Mouse (Mus musculus): ENCODE measurements around the gene Myo5a. TPM values are rescaled to one million over a fixed set of nuclear protein-coding genes. Genes with fewer than 3 reads are reported as not detected.

Gene Myo5a
- polyA plus RNA-seq, 1 experiment from 2014 or later, result 4.9 TPM

DNA sequence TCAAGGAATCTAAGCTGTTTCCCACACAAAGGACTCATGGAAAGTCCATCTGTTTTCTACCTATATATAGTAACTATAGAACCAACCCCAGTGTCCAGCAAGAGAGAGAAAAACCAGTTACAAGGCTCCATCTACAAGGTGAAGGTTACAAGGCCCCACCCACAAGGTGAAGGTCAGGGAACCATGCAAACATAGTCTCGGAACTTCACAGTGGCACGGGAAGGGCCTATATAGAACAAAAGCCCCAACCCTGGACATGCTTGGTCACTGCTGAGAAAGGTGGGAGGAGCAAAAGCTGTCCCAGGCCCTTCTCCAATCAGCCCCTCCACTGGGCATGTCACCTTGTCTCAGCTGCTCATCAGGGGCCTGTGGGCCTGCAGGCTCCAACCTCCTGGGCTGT, 164.9 kb downstream of the Myo5a start:
- Histone ChIP-seq H3K27me3 (replicated peaks; ENCODE audit: control insufficient read depth, insufficient read depth, low read length) (0 out of 2 replicates have a peak, but pooled peaks cover 5% of the 10 kb centered on the region), H3K27ac (ENCODE audit: low read length) (no peak overlapping the region), H3K36me3 (ENCODE audit: control insufficient read depth, insufficient read depth, low read length) (no peaks in the 10 kb centered on the region), H3K9ac (ENCODE audit: low read depth, low read length) (no peak overlapping the region), H3K4me1 (ENCODE audit: control insufficient read depth, insufficient read depth, low read length) (0 out of 2 replicates have a peak, but pooled peaks cover 5% of the 10 kb centered on the region), H3K9me3 (ENCODE audit: control insufficient read depth, low read length) (no peaks in the 10 kb centered on the region), H3K4me3 (ENCODE audit: low read length) (no peak overlapping the region), H3K4me2 (ENCODE audit: low read depth, low read length) (no peak overlapping the region)
- 64% methylated on average over 2 of the region's 2 CpGs for WGBS
- no peak for ATAC-seq

DNA sequence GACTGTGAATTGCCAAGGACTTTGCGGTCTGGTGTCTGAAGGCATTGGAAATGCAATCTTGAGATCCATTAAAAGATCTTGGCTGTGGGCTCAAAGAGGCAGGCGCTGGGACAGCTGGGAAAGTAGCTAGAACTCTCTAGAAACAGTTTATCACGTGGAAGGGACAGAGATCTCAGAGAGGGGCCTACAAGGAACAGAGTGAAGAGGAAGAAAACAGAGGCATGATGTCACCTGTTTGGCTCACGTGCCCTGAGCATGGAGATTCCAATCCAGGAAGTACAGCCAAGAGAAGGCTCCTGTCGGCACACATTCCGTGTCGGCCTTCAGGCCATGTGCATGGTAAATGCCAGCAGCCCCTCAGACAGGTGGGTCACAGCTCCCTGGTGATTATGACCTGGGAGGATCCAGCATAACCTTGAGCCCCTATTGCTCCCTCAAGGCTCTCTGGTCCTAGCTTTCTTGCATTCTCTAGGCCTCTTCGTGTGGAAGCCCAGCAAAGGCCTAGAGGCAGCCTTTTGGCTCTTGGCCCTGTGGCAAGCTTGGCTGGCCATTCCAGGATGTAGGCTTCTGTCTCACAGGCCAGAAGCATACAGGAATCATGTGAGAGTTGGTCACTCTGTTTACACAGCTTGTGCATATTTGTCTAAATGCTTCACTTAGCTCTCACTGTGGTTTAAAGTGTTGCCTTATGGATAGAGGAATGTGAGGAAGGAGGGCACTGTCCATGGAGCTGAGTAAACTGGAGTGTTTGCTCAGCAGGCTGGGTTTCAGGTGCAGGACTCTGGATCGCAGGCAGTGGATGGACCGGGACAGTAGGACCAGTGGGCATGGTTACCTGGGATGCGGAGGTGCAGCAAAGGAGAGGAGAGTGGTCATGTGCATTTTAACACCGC, 165.8 kb downstream of the Myo5a start:
- ATAC-seq, result peak; percentile 29
- 69% methylated on average over 12 of the region's 12 CpGs for whole genome bisulfite sequencing
- Histone ChIP-seq H3K4me1 (ENCODE audit: control insufficient read depth, insufficient read depth, low read length) (0 out of 2 replicates have a peak, but pooled peaks cover 5% of the 10 kb centered on the region), H3K9ac (ENCODE audit: low read depth, low read length) (no peak overlapping the region), H3K36me3 (ENCODE audit: control insufficient read depth, insufficient read depth, low read length) (no peaks in the 10 kb centered on the region), H3K27ac (ENCODE audit: low read length) (peak overlapping the region; percentile 25; the same call in 1 of the 2 replicates), H3K9me3 (ENCODE audit: control insufficient read depth, low read length) (no peaks in the 10 kb centered on the region), H3K4me3 (ENCODE audit: low read length) (no peak overlapping the region), H3K4me2 (ENCODE audit: low read depth, low read length) (no peak overlapping the region), H3K27me3 (replicated peaks; ENCODE audit: control insufficient read depth, insufficient read depth, low read length) (0 out of 2 replicates have a peak, but pooled peaks cover 3% of the 10 kb centered on the region)

DNA sequence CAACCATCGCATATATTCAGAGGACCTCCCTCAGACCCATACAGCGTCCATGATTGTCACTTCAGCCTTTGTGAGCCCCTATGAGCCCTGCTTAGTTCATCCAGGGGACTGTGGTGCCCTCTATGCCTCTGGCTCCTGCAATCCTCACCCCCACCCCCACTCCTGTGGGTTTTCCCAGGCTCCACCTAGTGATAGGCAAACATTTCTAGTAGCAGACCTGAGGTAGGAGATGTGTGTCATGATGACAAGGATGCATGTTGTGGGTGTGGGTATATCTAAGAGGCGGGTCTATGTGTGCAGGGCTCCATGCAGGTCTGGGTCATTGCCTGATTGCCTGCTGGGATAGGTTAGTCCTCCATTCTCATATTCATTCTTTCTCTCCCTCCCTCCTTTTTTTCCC, 167.4 kb downstream of the Myo5a start:
- WGBS, result 85% methylated on average over 3 of the region's 3 CpGs
- Histone ChIP-seq H3K4me1 (ENCODE audit: control insufficient read depth, insufficient read depth, low read length) (0 out of 2 replicates have a peak, but pooled peaks cover 5% of the 10 kb centered on the region), H3K27me3 (replicated peaks; ENCODE audit: control insufficient read depth, insufficient read depth, low read length) (0 out of 2 replicates have a peak, but pooled peaks cover 2% of the 10 kb centered on the region), H3K27ac (ENCODE audit: low read length) (no peak overlapping the region), H3K9me3 (ENCODE audit: control insufficient read depth, low read length) (no peaks in the 10 kb centered on the region), H3K9ac (ENCODE audit: low read depth, low read length) (no peak overlapping the region), H3K4me3 (ENCODE audit: low read length) (no peak overlapping the region), H3K36me3 (ENCODE audit: control insufficient read depth, insufficient read depth, low read length) (peaks cover 2% of the 10 kb centered on the region; the same call in 1 of the 2 replicates), H3K4me2 (ENCODE audit: low read depth, low read length) (no peak overlapping the region)
- no peak for ATAC-seq

DNA sequence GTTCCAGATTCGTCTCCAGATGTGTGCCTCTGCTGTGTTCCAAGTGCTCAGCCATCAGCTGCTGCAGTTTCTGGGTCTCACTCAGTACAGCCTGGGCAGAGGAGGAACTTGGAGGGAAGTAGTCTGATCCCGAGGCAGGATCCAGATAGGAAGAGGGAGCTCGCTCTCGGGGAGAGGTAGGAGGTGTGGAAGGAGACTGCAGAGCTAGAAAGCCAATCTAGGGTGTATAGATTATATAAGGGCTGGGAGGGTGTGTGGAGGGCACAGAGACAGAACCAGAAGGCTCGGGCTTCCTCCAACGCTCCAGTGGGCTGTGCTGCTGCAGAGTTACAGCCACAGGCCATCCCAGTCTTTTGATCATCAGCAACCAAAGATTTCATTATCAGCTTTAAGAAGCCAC, 172.2 kb downstream of the Myo5a start:
- no peak overlapping the region for H3K4me3 ChIP-seq (ENCODE audit: low read length)
- H3K4me1 ChIP-seq (ENCODE audit: control insufficient read depth, insufficient read depth, low read length), result no peaks in the 10 kb centered on the region
- H3K9ac ChIP-seq (ENCODE audit: low read depth, low read length), result no peak overlapping the region
- H3K36me3 ChIP-seq (ENCODE audit: control insufficient read depth, insufficient read depth, low read length), result peaks cover 4% of the 10 kb centered on the region
- no peaks in the 10 kb centered on the region for H3K27me3 ChIP-seq (replicated peaks; ENCODE audit: control insufficient read depth, insufficient read depth, low read length)
- no peaks in the 10 kb centered on the region for H3K9me3 ChIP-seq (ENCODE audit: control insufficient read depth, low read length)
- 82% methylated on average over 6 of the region's 6 CpGs for WGBS
- no peak for ATAC-seq
- no peak overlapping the region for H3K27ac ChIP-seq (ENCODE audit: low read length)
- H3K4me2 ChIP-seq (ENCODE audit: low read depth, low read length), result no peak overlapping the region

DNA sequence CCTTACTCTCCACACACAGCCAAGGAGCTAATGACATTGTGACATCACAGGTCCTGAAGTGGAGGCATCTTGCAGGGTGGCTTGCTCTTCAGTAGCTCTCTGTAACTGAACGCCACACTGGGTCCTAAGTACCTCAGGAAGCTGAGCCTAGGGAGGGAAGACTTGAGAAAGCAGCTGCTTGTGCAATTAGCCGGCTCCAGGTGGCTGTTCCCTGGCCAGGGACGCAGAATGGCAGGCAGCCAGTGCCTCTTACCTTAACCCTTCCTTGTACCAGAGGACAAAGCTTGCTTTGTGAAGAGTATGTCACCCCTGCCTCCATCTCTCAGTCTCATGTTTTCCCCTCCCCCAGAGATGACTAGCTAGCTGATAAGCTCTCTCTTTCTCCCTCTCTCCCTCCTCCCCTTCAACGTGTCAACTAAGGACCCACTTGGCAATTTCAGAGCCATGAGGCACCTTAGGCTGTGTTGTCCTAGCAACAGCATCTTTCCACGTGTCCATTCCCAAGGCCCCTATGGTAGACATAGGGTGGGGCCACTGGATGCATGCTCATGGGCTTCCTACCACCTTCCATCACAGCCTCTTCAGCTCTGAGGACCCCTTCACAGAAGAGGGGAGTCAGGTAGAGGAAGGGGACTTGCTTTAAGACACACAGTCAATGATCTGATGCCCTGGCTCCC, 173.1 kb downstream of the Myo5a start:
- peak; percentile 72 for ATAC-seq
- Histone ChIP-seq H3K36me3 (ENCODE audit: control insufficient read depth, insufficient read depth, low read length) (peaks cover 4% of the 10 kb centered on the region), H3K4me1 (ENCODE audit: control insufficient read depth, insufficient read depth, low read length) (no peaks in the 10 kb centered on the region), H3K27me3 (replicated peaks; ENCODE audit: control insufficient read depth, insufficient read depth, low read length) (no peaks in the 10 kb centered on the region), H3K27ac (ENCODE audit: low read length) (no peak overlapping the region), H3K9me3 (ENCODE audit: control insufficient read depth, low read length) (no peaks in the 10 kb centered on the region), H3K4me3 (ENCODE audit: low read length) (no peak overlapping the region), H3K4me2 (ENCODE audit: low read depth, low read length) (no peak overlapping the region), H3K9ac (ENCODE audit: low read depth, low read length) (no peak overlapping the region)
- 17% methylated on average over 5 of the region's 5 CpGs for WGBS

DNA sequence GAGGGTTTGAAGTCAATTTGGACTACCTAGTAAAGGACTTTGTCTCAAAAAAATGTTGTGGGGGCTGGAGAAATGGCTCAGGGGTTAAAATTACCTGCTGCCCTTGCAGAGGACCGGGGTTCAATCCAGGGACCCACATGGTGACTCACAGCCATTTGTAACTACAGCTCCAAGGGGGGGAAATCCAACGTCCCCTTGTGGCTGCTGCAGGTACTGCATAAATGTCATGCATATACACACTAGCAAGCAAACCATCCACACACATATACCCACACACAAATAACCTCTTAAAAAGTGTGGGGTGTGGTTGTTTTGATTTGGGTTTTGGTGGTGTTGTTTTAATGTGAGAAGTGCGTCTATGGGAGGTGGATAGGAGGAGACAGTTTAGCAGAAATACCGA, 173.7 kb downstream of the Myo5a start:
- 68% methylated on average over 4 of the region's 4 CpGs for WGBS
- H3K36me3 ChIP-seq (ENCODE audit: control insufficient read depth, insufficient read depth, low read length), result peaks cover 4% of the 10 kb centered on the region
- H3K4me1 ChIP-seq (ENCODE audit: control insufficient read depth, insufficient read depth, low read length), result no peaks in the 10 kb centered on the region
- no peak overlapping the region for H3K9ac ChIP-seq (ENCODE audit: low read depth, low read length)
- H3K9me3 ChIP-seq (ENCODE audit: control insufficient read depth, low read length), result no peaks in the 10 kb centered on the region
- no peak for ATAC-seq
- H3K27me3 ChIP-seq (replicated peaks; ENCODE audit: control insufficient read depth, insufficient read depth, low read length), result no peaks in the 10 kb centered on the region
- H3K4me3 ChIP-seq (ENCODE audit: low read length), result no peak overlapping the region
- no peak overlapping the region for H3K4me2 ChIP-seq (ENCODE audit: low read depth, low read length)
- no peak overlapping the region for H3K27ac ChIP-seq (ENCODE audit: low read length)

DNA sequence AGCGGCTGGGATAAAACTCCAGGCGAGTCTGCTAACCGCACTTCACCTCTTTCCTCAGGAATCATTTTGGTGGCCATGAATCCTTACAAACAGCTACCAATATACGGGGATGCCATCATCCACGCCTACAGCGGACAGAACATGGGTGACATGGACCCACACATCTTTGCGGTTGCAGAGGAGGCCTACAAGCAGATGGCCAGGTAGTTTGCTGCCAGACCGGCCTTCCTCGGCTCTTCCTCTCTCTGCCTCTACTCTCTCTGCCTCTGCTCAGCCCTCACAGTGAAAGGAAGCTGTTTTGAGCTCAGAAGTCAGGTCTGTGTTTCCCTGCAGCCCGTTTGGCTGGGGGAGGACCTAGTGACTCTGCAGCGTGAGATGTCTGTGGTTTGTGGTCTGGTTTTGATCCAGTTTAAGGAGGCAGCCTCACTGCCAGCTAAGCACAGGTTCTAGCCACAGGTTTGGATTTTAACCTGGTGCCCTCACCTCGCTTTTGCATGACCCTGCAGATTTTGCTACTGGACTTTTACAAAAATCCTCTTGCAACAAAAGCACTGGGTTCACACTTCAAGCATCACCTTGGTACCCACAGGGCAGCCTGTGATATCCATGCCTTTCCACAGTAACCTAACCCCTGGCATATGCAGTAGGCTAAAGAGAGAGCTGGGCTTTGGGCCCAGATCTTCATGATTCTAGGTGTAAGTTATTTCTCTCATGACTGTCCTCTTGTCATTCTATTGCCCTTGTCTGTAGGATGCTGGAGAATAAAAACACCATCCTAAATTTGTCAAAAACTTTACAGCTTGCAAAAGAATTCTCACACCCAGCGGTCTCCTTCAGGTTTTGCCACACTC, 175.5 kb downstream of the Myo5a start:
- no peak overlapping the region for H3K27ac ChIP-seq (ENCODE audit: low read length)
- no peak overlapping the region for H3K4me2 ChIP-seq (ENCODE audit: low read depth, low read length)

DNA sequence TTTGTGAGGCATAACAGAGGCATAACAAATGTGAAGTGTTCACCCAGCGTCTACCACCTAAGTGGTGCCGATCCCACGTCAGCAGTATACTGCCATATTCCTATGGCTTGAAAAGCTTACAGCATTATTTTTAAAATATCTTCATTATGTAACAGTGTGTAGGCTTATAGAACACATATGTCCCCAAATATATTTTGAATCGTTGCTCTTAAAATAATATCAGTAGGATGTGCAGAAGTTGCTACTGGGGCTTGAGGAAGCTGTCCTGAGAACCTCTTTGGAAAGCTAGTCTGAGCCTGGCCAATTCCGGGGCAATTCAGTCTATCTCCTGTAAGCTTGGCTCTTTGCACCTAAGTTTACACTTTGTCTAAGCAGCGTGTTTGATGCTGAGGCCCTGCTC, 177.1 kb downstream of the Myo5a start:
- Histone ChIP-seq H3K9ac (ENCODE audit: low read depth, low read length) (no peak overlapping the region), H3K4me2 (ENCODE audit: low read depth, low read length) (no peak overlapping the region), H3K27me3 (replicated peaks; ENCODE audit: control insufficient read depth, insufficient read depth, low read length) (no peaks in the 10 kb centered on the region), H3K36me3 (ENCODE audit: control insufficient read depth, insufficient read depth, low read length) (peaks cover 2% of the 10 kb centered on the region), H3K9me3 (ENCODE audit: control insufficient read depth, low read length) (no peaks in the 10 kb centered on the region), H3K27ac (ENCODE audit: low read length) (no peak overlapping the region), H3K4me3 (ENCODE audit: low read length) (no peak overlapping the region), H3K4me1 (ENCODE audit: control insufficient read depth, insufficient read depth, low read length) (no peaks in the 10 kb centered on the region)
- 83% methylated on average over 6 of the region's 6 CpGs for WGBS
- peak; percentile 19; the same call in 1 of the 2 replicates for ATAC-seq

More for the DNA sequence above, 175.5 kb downstream of the Myo5a start:
- Histone ChIP-seq H3K36me3 (ENCODE audit: control insufficient read depth, insufficient read depth, low read length) (peaks cover 4% of the 10 kb centered on the region), H3K4me3 (ENCODE audit: low read length) (no peak overlapping the region), H3K9me3 (ENCODE audit: control insufficient read depth, low read length) (no peaks in the 10 kb centered on the region), H3K9ac (ENCODE audit: low read depth, low read length) (no peak overlapping the region), H3K4me1 (ENCODE audit: control insufficient read depth, insufficient read depth, low read length) (no peaks in the 10 kb centered on the region), H3K27me3 (replicated peaks; ENCODE audit: control insufficient read depth, insufficient read depth, low read length) (no peaks in the 10 kb centered on the region)
- WGBS, result 87% methylated on average over 13 of the region's 13 CpGs
- no peak for ATAC-seq

DNA sequence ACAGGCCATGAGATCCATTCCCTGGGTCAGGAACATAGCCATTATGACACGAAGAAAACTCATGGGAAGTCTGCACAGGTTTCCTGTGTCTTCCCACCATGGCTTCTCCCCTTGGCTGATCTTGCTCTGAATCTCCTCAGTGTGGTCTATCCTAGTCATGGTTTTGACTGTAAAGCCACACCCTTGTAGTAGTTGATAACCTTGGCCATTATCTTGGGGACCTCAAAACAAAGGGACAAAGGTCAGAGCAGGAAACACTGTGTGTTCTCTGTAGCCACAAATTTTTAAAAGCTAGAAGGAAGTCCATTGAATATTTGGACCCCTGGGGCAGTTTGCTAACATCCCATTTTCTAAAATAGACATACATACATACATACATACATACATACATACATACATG, 177.5 kb downstream of the Myo5a start:
- no peak overlapping the region for H3K4me3 ChIP-seq (ENCODE audit: low read length)
- no peak overlapping the region for H3K4me2 ChIP-seq (ENCODE audit: low read depth, low read length)
- H3K36me3 ChIP-seq (ENCODE audit: control insufficient read depth, insufficient read depth, low read length), result peaks cover 2% of the 10 kb centered on the region; the same call in 1 of the 2 replicates
- H3K4me1 ChIP-seq (ENCODE audit: control insufficient read depth, insufficient read depth, low read length), result no peaks in the 10 kb centered on the region
- H3K27ac ChIP-seq (ENCODE audit: low read length), result no peak overlapping the region
- ATAC-seq, result peak; percentile 68
- H3K9me3 ChIP-seq (ENCODE audit: control insufficient read depth, low read length), result no peaks in the 10 kb centered on the region
- H3K9ac ChIP-seq (ENCODE audit: low read depth, low read length), result no peak overlapping the region
- H3K27me3 ChIP-seq (replicated peaks; ENCODE audit: control insufficient read depth, insufficient read depth, low read length), result no peaks in the 10 kb centered on the region
- 86% methylated on average over 1 of the region's 1 CpGs for WGBS

All from intestine, embryonic 16.5 days (tissue).